Mouse (Mus musculus): ENCODE results near the gene Hspb8. TPM values are rescaled to one million over a fixed set of nuclear protein-coding genes. Genes with fewer than 3 reads are reported as not detected.

Gene Hspb8
- polyA plus RNA-seq, 1 experiment from 2014 or later = 4.2 TPM

DNA sequence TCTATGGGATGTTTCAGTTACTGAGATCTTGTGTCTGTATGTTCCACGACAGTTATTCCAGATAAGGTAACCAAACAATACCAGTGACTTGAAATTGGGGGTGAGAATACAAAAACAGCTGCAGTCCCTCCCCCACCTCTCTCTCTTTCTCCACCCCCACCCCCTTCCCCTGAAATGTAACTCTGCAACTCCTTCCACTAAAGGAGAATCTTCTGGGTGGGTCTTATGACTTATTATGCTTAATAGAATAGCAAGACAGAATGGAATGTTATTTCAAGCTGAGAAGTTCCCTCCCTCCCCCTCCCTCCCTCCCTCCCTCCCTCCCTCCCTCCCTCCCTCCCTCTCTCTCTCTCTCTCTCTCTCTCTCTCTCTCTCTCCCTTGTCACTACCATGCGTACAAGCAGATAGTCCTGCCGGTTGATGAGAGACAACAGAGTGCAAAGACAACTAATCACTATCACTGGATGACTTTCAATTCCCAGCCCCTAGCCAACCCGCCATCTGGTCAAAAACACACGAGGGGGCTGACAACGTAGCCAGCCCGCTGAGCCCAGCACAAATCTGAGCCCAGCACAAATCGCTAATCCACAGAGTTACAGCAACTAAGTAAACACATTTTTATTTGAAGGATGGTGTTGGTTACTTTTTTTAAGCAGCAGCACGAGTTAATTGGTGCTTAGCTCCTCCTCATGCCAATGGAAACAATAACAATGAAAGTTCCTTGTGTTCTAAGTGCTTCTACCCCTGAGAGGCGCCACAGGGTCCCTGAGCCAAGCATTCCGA is 25.9 kb upstream of the Hspb8 start:
- no peaks in the 10 kb centered on the region for H3K9me3 ChIP-seq (replicated peaks; ENCODE audit: control insufficient read depth, low read length, poor library complexity, severe bottlenecking)
- peaks cover 22% of the 10 kb centered on the region for H3K36me3 ChIP-seq (ENCODE audit: control insufficient read depth, insufficient read depth, low read length)
- no peak overlapping the region for H3K4me2 ChIP-seq (ENCODE audit: low read length)
- no peak overlapping the region for H3K27ac ChIP-seq (ENCODE audit: low read length)
- WGBS = 14% methylated on average over 10 of the region's 11 CpGs
- no peak overlapping the region for H3K4me3 ChIP-seq (ENCODE audit: low read depth, low read length)
- H3K27me3 ChIP-seq (ENCODE audit: control insufficient read depth, insufficient read depth, low read depth, low read length) = no peaks in the 10 kb centered on the region
- peaks cover 3% of the 10 kb centered on the region; the same call in 1 of the 2 replicates for H3K4me1 ChIP-seq (ENCODE audit: control insufficient read depth, insufficient read depth, low read length)
- no peak for ATAC-seq
- H3K9ac ChIP-seq (ENCODE audit: low read depth, low read length) = no peak overlapping the region

- Histone ChIP-seq H3K4me3 (ENCODE audit: low read depth, low read length) (no peak overlapping the region), H3K36me3 (ENCODE audit: control insufficient read depth, insufficient read depth, low read length) (peaks cover 25% of the 10 kb centered on the region), H3K4me1 (ENCODE audit: control insufficient read depth, insufficient read depth, low read length) (no peaks in the 10 kb centered on the region; the same call in 1 of the 2 replicates), H3K27ac (ENCODE audit: low read length) (no peak overlapping the region), H3K4me2 (ENCODE audit: low read length) (no peak overlapping the region), H3K27me3 (ENCODE audit: control insufficient read depth, insufficient read depth, low read depth, low read length) (no peaks in the 10 kb centered on the region), H3K9ac (ENCODE audit: low read depth, low read length) (no peak overlapping the region), H3K9me3 (replicated peaks; ENCODE audit: control insufficient read depth, low read length, poor library complexity, severe bottlenecking) (no peaks in the 10 kb centered on the region)
- WGBS = 45% methylated on average over 11 of the region's 11 CpGs
- no peak for ATAC-seq
Observed at GRCm38 (mm10) chr5:116447821-116448350, 25.2 kb upstream of the Hspb8 start.

- H3K27me3 ChIP-seq (ENCODE audit: control insufficient read depth, insufficient read depth, low read depth, low read length) = no peaks in the 10 kb centered on the region
- no peak for ATAC-seq
- no peak overlapping the region for H3K4me2 ChIP-seq (ENCODE audit: low read length)
- no peak overlapping the region for H3K9ac ChIP-seq (ENCODE audit: low read depth, low read length)
- H3K4me1 ChIP-seq (ENCODE audit: control insufficient read depth, insufficient read depth, low read length) = no peaks in the 10 kb centered on the region; the same call in 1 of the 2 replicates
- 51% methylated on average over 23 of the region's 23 CpGs for WGBS
- no peak overlapping the region for H3K27ac ChIP-seq (ENCODE audit: low read length)
- no peak overlapping the region for H3K4me3 ChIP-seq (ENCODE audit: low read depth, low read length)
- peaks cover 20% of the 10 kb centered on the region for H3K36me3 ChIP-seq (ENCODE audit: control insufficient read depth, insufficient read depth, low read length)
- H3K9me3 ChIP-seq (replicated peaks; ENCODE audit: control insufficient read depth, low read length, poor library complexity, severe bottlenecking) = no peaks in the 10 kb centered on the region
Observed at GRCm38 (mm10) chr5:116446552-116446951, 23.9 kb upstream of the Hspb8 start.

- H3K27me3 ChIP-seq (ENCODE audit: control insufficient read depth, insufficient read depth, low read depth, low read length) = no peaks in the 10 kb centered on the region
- H3K9me3 ChIP-seq (replicated peaks; ENCODE audit: control insufficient read depth, low read length, poor library complexity, severe bottlenecking) = no peaks in the 10 kb centered on the region
- H3K36me3 ChIP-seq (ENCODE audit: control insufficient read depth, insufficient read depth, low read length) = peaks cover 18% of the 10 kb centered on the region
- H3K4me2 ChIP-seq (ENCODE audit: low read length) = no peak overlapping the region
- no peak overlapping the region for H3K27ac ChIP-seq (ENCODE audit: low read length)
- no peaks in the 10 kb centered on the region; the same call in 1 of the 2 replicates for H3K4me1 ChIP-seq (ENCODE audit: control insufficient read depth, insufficient read depth, low read length)
- WGBS = 62% methylated on average over 10 of the region's 10 CpGs
- ATAC-seq = no peak
- no peak overlapping the region for H3K4me3 ChIP-seq (ENCODE audit: low read depth, low read length)
- H3K9ac ChIP-seq (ENCODE audit: low read depth, low read length) = no peak overlapping the region
Observed at GRCm38 (mm10) chr5:116445634-116446367, 23.1 kb upstream of the Hspb8 start.

DNA sequence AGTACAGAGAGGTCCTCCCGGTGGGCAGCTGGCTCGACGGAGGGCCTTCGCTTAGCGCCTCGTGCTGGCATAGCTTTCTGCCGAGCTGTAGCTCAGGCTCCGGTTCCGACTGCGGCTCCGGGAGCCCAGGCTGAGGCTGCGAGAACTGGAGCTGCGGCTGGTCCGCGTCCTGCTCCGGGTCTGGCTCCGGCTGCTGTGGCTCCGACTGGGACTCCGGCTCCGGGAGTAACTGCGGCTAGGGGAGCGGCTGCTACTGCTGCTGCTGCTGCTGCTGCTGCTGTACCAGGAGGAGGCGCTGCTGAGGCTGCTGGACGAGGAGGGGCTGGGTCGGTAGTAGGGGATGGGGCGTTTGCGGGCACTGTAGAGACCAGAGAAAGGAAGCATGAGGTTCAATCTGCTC is 21.9 kb upstream of the Hspb8 start:
- no peaks in the 10 kb centered on the region; the same call in 1 of the 2 replicates for H3K4me1 ChIP-seq (ENCODE audit: control insufficient read depth, insufficient read depth, low read length)
- WGBS = 70% methylated on average over 27 of the region's 27 CpGs
- H3K27me3 ChIP-seq (ENCODE audit: control insufficient read depth, insufficient read depth, low read depth, low read length) = no peaks in the 10 kb centered on the region
- ATAC-seq = no peak
- H3K4me2 ChIP-seq (ENCODE audit: low read length) = no peak overlapping the region
- no peaks in the 10 kb centered on the region for H3K9me3 ChIP-seq (replicated peaks; ENCODE audit: control insufficient read depth, low read length, poor library complexity, severe bottlenecking)
- H3K9ac ChIP-seq (ENCODE audit: low read depth, low read length) = no peak overlapping the region
- H3K36me3 ChIP-seq (ENCODE audit: control insufficient read depth, insufficient read depth, low read length) = peaks cover 16% of the 10 kb centered on the region
- no peak overlapping the region for H3K4me3 ChIP-seq (ENCODE audit: low read depth, low read length)
- no peak overlapping the region for H3K27ac ChIP-seq (ENCODE audit: low read length)

GRCm38 (mm10) chr5:116443459-116443940 is 20.8 kb upstream of the Hspb8 start:
- H3K4me1 ChIP-seq (ENCODE audit: control insufficient read depth, insufficient read depth, low read length) = no peaks in the 10 kb centered on the region; the same call in 1 of the 2 replicates
- no peak overlapping the region for H3K4me3 ChIP-seq (ENCODE audit: low read depth, low read length)
- H3K4me2 ChIP-seq (ENCODE audit: low read length) = no peak overlapping the region
- no peaks in the 10 kb centered on the region for H3K9me3 ChIP-seq (replicated peaks; ENCODE audit: control insufficient read depth, low read length, poor library complexity, severe bottlenecking)
- peak overlapping the region; percentile 54; the same call in 1 of the 2 replicates for H3K27ac ChIP-seq (ENCODE audit: low read length)
- H3K27me3 ChIP-seq (ENCODE audit: control insufficient read depth, insufficient read depth, low read depth, low read length) = no peaks in the 10 kb centered on the region
- ATAC-seq = 0 out of 2 replicates have a peak, but pooled peaks have one; percentile 39
- H3K36me3 ChIP-seq (ENCODE audit: control insufficient read depth, insufficient read depth, low read length) = peaks cover 12% of the 10 kb centered on the region
- 65% methylated on average over 8 of the region's 8 CpGs for WGBS
- no peak overlapping the region for H3K9ac ChIP-seq (ENCODE audit: low read depth, low read length)

DNA sequence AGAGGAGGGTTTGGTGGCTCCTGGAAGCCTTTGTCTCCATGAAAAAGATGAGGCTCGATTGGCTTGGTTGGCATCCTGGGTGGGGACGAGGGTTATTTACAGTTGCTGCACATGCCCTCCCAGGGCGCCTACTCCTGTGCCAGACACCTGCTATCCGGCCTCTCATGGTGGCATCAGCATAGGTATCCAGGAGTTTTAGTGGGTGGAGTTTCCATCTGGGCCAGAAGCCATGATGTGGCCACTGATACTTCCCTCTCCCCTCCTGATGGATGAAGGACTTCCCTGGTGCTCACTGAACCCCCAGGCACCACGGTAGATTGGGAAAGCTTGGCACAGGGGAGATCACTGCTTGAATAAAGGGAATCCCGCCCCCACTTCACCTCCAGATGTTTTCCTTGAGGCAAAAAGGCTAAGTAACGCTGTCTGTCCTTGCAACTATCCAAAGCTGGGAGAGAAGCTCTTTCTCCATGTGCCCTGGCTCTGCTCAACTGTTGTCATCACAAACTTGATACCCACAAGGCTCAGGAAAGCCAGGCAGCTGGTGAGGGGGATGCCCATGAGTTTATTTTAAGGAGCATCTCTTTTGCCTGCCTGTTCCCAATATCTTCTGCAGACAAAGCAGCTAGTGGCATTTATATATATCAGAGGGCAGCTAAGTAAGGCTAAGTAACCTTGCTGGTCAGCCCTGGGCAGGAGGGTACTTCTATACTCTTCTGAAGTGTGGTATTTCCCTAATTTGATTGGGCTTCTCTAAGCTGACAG is 20.2 kb upstream of the Hspb8 start:
- WGBS = 75% methylated on average over 7 of the region's 7 CpGs
- Histone ChIP-seq H3K9ac (ENCODE audit: low read depth, low read length) (no peak overlapping the region), H3K27me3 (ENCODE audit: control insufficient read depth, insufficient read depth, low read depth, low read length) (no peaks in the 10 kb centered on the region), H3K27ac (ENCODE audit: low read length) (peak overlapping the region; percentile 54; the same call in 1 of the 2 replicates), H3K4me2 (ENCODE audit: low read length) (no peak overlapping the region), H3K4me3 (ENCODE audit: low read depth, low read length) (no peak overlapping the region), H3K4me1 (ENCODE audit: control insufficient read depth, insufficient read depth, low read length) (no peaks in the 10 kb centered on the region; the same call in 1 of the 2 replicates), H3K9me3 (replicated peaks; ENCODE audit: control insufficient read depth, low read length, poor library complexity, severe bottlenecking) (no peaks in the 10 kb centered on the region), H3K36me3 (ENCODE audit: control insufficient read depth, insufficient read depth, low read length) (peaks cover 12% of the 10 kb centered on the region)
- no peak for ATAC-seq

DNA sequence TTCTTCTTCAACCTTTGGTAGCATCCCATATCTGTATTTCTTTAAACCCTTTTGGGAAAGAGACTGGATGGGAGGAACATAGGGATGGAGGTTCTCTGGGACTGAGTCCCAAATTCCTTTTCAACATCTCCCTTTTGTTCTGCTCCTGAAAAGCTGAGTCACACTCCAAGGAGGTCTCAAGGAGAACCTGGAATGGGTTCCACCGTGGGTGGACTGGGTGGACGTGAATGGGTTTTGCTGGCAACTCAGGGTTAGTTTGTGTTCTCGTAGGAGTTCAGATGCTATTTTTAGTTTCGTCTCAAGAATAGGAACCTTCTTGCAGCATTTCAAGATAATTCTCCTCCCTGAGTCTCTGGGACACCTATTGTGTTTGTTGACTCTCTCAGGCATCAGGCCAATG is 17.6 kb upstream of the Hspb8 start:
- no peak overlapping the region for H3K4me2 ChIP-seq (ENCODE audit: low read length)
- peaks cover 7% of the 10 kb centered on the region for H3K36me3 ChIP-seq (ENCODE audit: control insufficient read depth, insufficient read depth, low read length)
- 77% methylated on average over 4 of the region's 4 CpGs for WGBS
- 0 out of 2 replicates have a peak, but pooled peaks cover 2% of the 10 kb centered on the region for H3K4me1 ChIP-seq (ENCODE audit: control insufficient read depth, insufficient read depth, low read length)
- no peak overlapping the region for H3K9ac ChIP-seq (ENCODE audit: low read depth, low read length)
- no peaks in the 10 kb centered on the region for H3K27me3 ChIP-seq (ENCODE audit: control insufficient read depth, insufficient read depth, low read depth, low read length)
- no peak overlapping the region for H3K27ac ChIP-seq (ENCODE audit: low read length)
- no peak overlapping the region for H3K4me3 ChIP-seq (ENCODE audit: low read depth, low read length)
- ATAC-seq = no peak
- no peaks in the 10 kb centered on the region for H3K9me3 ChIP-seq (replicated peaks; ENCODE audit: control insufficient read depth, low read length, poor library complexity, severe bottlenecking)

Measured in midbrain, embryonic 16.5 days (tissue).